ENCODE assay signal across 18 mouse cellular contexts in the genomic region with DNA sequence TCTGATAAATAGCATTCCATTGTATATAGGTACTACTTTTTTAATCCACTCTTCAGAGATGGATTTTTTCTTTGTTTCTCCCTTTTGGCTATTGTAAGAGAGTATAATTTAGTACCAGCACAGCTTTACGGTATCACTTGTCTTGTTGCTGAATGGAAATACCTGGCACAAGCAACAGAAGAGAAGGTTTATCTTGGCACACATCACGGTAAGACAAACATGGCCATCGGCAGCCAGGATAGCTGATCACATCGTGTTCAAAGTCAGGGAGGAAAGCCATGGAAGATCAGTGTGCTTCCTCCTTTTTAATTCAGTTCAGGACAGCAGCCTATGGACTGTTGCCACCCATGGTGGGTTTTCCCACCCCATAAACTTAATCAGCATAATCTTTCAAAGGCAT.
DNase-seq lines count a peak whose midpoint lies in the region; ATAC-seq and TF ChIP-seq lines count a peak whose summit lies in the region.
"Had no signal": no experiment of that assay in that cellular context is flagged by ENCODE, and none has a peak within 500 bp of the region (broad histone marks: within the 10 kb centered on the region; RNA-seq: fewer than 3 reads in every experiment).

No protein-coding gene starts in this region.

- H3K4me1 ChIP-seq in liver, adult 2 months (ENCODE audit: control insufficient read depth, insufficient read depth, low read length), result peaks cover 2% of the 10 kb centered on the region; the same call in 1 of the 2 replicates
- H3K4me1 ChIP-seq in liver, embryonic 11.5 days (replicated peaks; ENCODE audit: control insufficient read depth, insufficient read depth, low read length), result no peaks in the 10 kb centered on the region

- no peak overlapping the region for H3K4me3 ChIP-seq in liver, adult 2 months (ENCODE audit: insufficient read depth, low read depth, low read length)
- no peak overlapping the region for H3K4me3 ChIP-seq in liver, embryonic 11.5 days (ENCODE audit: low read depth, low read length)

- TF ChIP-seq CTCF in liver, adult 2 months (IDR thresholded peaks at IDR 0.05; ENCODE audit: low read depth, low read length), result no peak

- H3K79me2 ChIP-seq in liver, adult 2 months (ENCODE audit: control insufficient read depth, insufficient read depth, low read length), result no peaks in the 10 kb centered on the region

- WGBS in liver, adult 2 months, result 17% methylated on average over 4 of the region's 4 CpGs
- WGBS in liver, embryonic 11.5 days, result 77% methylated on average over 4 of the region's 4 CpGs

- no peaks in the 10 kb centered on the region for H3K36me3 ChIP-seq in liver, adult 2 months (ENCODE audit: control insufficient read depth, insufficient read depth, low read length)
- no peaks in the 10 kb centered on the region for H3K36me3 ChIP-seq in liver, embryonic 11.5 days (ENCODE audit: control insufficient read depth, insufficient read depth, low read length)
- H3K36me3 ChIP-seq: G1E had no signal

- H3K4me2 ChIP-seq in liver, embryonic 11.5 days, result no peak overlapping the region

- H3K9ac ChIP-seq in liver, adult 2 months (ENCODE audit: low read depth, low read length), result no peak overlapping the region
- no peak overlapping the region for H3K9ac ChIP-seq in liver, embryonic 11.5 days (ENCODE audit: low read depth, low read length)

- no peaks in the 10 kb centered on the region for H3K9me3 ChIP-seq in liver, embryonic 11.5 days (ENCODE audit: control insufficient read depth, low read length)
- H3K9me3 ChIP-seq: G1E had no signal

- H3K27ac ChIP-seq in liver, adult 2 months (replicated peaks; ENCODE audit: insufficient read depth, low read depth, low read length), result no peak overlapping the region
- no peak overlapping the region for H3K27ac ChIP-seq in liver, embryonic 11.5 days (ENCODE audit: low read depth, low read length)

- DNase-seq in liver, adult 2 months (ENCODE audit: extremely low read depth, low read depth, low spot score), result peak; percentile 80
- DNase-seq in liver, embryonic 11.5 days (ENCODE audit: low spot score), result no peak
- peak; percentile 70 for DNase-seq in gonadal fat pad, adult 2 months (ENCODE audit: low read depth)
- no peak for DNase-seq in spleen, postnatal 36 days (ENCODE audit: low spot score in 2 of 2)
- DNase-seq: adrenal gland, adult 8-10 months; adrenal gland, postnatal 10 days; adrenal gland, postnatal 14 days; adrenal gland, postnatal 25 days; adrenal gland, postnatal 36 days; B cell, adult 2 months; cerebellum, adult 11 months; cerebellum, adult 11-12 months; cerebellum, adult 18-20 months had no signal

- no peaks in the 10 kb centered on the region for H3K27me3 ChIP-seq in liver, adult 2 months (ENCODE audit: control insufficient read depth, insufficient read depth, low read length)
- H3K27me3 ChIP-seq in liver, embryonic 11.5 days (replicated peaks; ENCODE audit: control insufficient read depth, insufficient read depth, low read length), result no peaks in the 10 kb centered on the region
- H3K27me3 ChIP-seq: CH12.LX, Patski had no signal

- ATAC-seq in liver, embryonic 11.5 days (replicated peaks; ENCODE audit: low FRiP score), result no peak
- ATAC-seq: activated CD4-positive, CD25-positive, alpha-beta regulatory T cell, adult 4 months; CD4-positive, CD25-positive, alpha-beta regulatory T cell, adult 4 months; Patski had no signal

- TF ChIP-seq POLR2A in liver, adult 2 months (IDR thresholded peaks at IDR 0.05; ENCODE audit: extremely low read depth, insufficient read depth, low read length), result no peak

Comparison
In these comparisons a context has a peak if more than half of its experiments do, and no peak if none do; other contexts are left out.
1. DNase-seq: peak in liver, adult 2 months (single experiment) and gonadal fat pad, adult 2 months (single experiment); none in liver, embryonic 11.5 days (single experiment) and spleen, postnatal 36 days (0 of 2).